Comparison of ENCODE assay signal across 28 mouse cellular contexts in genomic region chrX:134220618-134221017, GRCm38 (mm10). TPM values are rescaled to one million over a fixed set of nuclear protein-coding genes. Genes with fewer than 3 reads are reported as not detected.
"Had no signal": no experiment of that assay in that cellular context is flagged by ENCODE, and none has a peak within 500 bp of the region (broad histone marks: within the 10 kb centered on the region; RNA-seq: fewer than 3 reads in every experiment).

No protein-coding gene starts in this region.

- DNase-seq: liver, postnatal 0 days; lung, adult 2 months; lung, postnatal 14 days; lung, postnatal 36 days; retina, postnatal 1 day; right cerebral cortex, adult 18-20 months; right cerebral cortex, postnatal 25 days; right cerebral cortex, postnatal 4 days; spleen, adult 18-20 months; thymus, adult 18-20 months; thymus, postnatal 25 days; thymus, postnatal 4 days had no signal

RNA-seq across cellular contexts. Expression of gene Nox1, which starts 1.1 kb away (rescaled TPM):
- total RNA-seq: monocyte, adult 5-6 weeks had no signal
- polyA plus RNA-seq: liver, embryonic 15.5 days; macrophage; midbrain, embryonic 11.5 days; neural tube, embryonic 12.5 days had no signal

RNA-seq across cellular contexts. Expression of gene Arl13a, which starts 33.3 kb away (rescaled TPM):
- total RNA-seq: megakaryocyte progenitor cell, adult 5-6 weeks; midbrain, postnatal 0 days; monocyte, adult 5-6 weeks; neutrophil, adult 5-6 weeks had no signal
- polyA plus RNA-seq: liver, embryonic 15.5 days; liver, postnatal 0 days; lung, adult 2 months; lung, postnatal 0 days; macrophage; midbrain, embryonic 11.5 days; midbrain, embryonic 13.5 days; midbrain, embryonic 15.5 days; midbrain, postnatal 0 days; neural tube, embryonic 12.5 days; neural tube, embryonic 14.5 days; small intestine, adult 2 months; stomach, embryonic 14.5 days; stomach, embryonic 16.5 days; urinary bladder, adult 2 months had no signal

RNA-seq across cellular contexts. Expression of gene Xkrx, which starts 58.7 kb away (rescaled TPM):
- polyA plus RNA-seq: liver, embryonic 15.5 days had no signal
